Mouse (Mus musculus): ENCODE data around the gene Zfhx3. TPM values are rescaled to one million over a fixed set of nuclear protein-coding genes. Genes with fewer than 3 reads are reported as not detected.

Zfhx3 gene
- polyA plus RNA-seq, 1 experiment: 2.5 TPM

- no peaks in the 10 kb centered on the region for H3K36me3 ChIP-seq (ENCODE audit: control insufficient read depth, insufficient read depth, low read length)
- no peak overlapping the region for H3K4me3 ChIP-seq (ENCODE audit: insufficient read depth, low read depth, low read length)
- 92% methylated on average over 9 of the region's 9 CpGs for WGBS
- no peak for DNase-seq
- no peaks in the 10 kb centered on the region for H3K27me3 ChIP-seq (replicated peaks; ENCODE audit: control insufficient read depth, insufficient read depth, low read length)
- no peak for TF ChIP-seq CTCF (conservative IDR thresholded peaks at IDR 0.05; ENCODE audit: insufficient read depth, insufficient read length, low read depth, low read length)
- no peak for TF ChIP-seq POLR2A (IDR thresholded peaks at IDR 0.05; ENCODE audit: low read depth, low read length)
- H3K4me1 ChIP-seq (ENCODE audit: control insufficient read depth, insufficient read depth, low read length): 0 out of 2 replicates have a peak, but pooled peaks cover 2% of the 10 kb centered on the region
- no peak overlapping the region for H3K27ac ChIP-seq (ENCODE audit: insufficient read depth, low read depth, low read length)
Measured at GRCm38 (mm10) chr8:108750806-108751205, 808.4 kb downstream of the Zfhx3 start.

GRCm38 (mm10) chr8:108754556-108754955 lies 812.1 kb downstream of the Zfhx3 start:
- Histone ChIP-seq H3K27me3 (replicated peaks; ENCODE audit: control insufficient read depth, insufficient read depth, low read length) (no peaks in the 10 kb centered on the region), H3K36me3 (ENCODE audit: control insufficient read depth, insufficient read depth, low read length) (no peaks in the 10 kb centered on the region), H3K4me1 (ENCODE audit: control insufficient read depth, insufficient read depth, low read length) (no peaks in the 10 kb centered on the region), H3K27ac (ENCODE audit: insufficient read depth, low read depth, low read length) (no peak overlapping the region), H3K4me3 (ENCODE audit: insufficient read depth, low read depth, low read length) (no peak overlapping the region)
- DNase-seq: no peak
- TF ChIP-seq CTCF (conservative IDR thresholded peaks at IDR 0.05; ENCODE audit: insufficient read depth, insufficient read length, low read depth, low read length): no peak
- no peak for TF ChIP-seq POLR2A (IDR thresholded peaks at IDR 0.05; ENCODE audit: low read depth, low read length)
- WGBS: 87% methylated on average over 6 of the region's 6 CpGs

DNA sequence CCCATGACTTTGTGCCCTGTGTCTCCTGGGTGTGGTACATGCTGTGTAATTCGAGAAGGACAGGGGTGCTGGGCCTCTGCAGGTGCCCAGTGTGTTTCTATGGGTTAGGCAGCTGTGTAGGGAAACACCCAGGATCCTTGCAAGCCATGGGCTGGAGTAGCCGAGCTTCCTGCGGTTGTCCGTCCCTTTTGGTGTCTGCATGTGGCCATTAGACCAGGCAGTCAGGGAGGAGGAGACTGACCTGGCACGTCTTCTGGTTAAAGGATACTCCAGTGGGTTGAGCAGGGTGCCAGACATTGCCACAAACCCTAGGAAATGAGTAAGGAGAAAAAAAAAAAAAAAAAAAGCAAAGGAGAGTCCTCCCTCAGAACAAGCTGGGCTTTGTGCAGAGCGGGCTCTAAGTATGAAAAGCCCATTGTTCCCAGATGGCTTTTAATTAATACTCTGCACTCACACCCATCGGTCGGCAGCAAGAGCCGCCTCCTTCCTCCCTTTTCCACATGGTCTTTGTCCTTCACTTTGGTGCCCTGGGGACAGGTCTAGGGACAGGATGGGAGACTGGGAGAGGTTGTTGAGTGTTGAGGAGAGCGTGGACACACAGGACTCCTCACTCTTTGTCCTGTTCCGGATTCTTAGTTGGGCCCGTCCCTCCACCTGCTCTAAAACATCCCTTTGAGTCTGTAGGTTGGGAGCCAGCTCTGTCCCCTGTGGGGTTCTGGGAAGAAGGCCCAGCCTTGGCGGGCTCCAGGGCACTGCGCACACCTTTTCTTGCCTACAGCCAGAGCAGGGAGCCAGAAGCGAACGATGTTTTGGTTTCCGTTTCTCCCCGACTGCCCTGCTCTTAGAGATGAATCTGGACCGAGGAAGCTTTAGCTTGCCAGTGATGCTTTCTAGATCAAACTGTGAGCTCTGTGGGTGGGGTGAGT lies 813.2 kb downstream of the Zfhx3 start:
- no peak for TF ChIP-seq POLR2A (IDR thresholded peaks at IDR 0.05; ENCODE audit: low read depth, low read length)
- no peak for TF ChIP-seq CTCF (conservative IDR thresholded peaks at IDR 0.05; ENCODE audit: insufficient read depth, insufficient read length, low read depth, low read length)
- no peak overlapping the region for H3K27ac ChIP-seq (ENCODE audit: insufficient read depth, low read depth, low read length)
- no peaks in the 10 kb centered on the region for H3K36me3 ChIP-seq (ENCODE audit: control insufficient read depth, insufficient read depth, low read length)
- no peak overlapping the region for H3K4me3 ChIP-seq (ENCODE audit: insufficient read depth, low read depth, low read length)
- H3K27me3 ChIP-seq (replicated peaks; ENCODE audit: control insufficient read depth, insufficient read depth, low read length): no peaks in the 10 kb centered on the region
- no peak for DNase-seq
- H3K4me1 ChIP-seq (ENCODE audit: control insufficient read depth, insufficient read depth, low read length): no peaks in the 10 kb centered on the region
- 69% methylated on average over 19 of the region's 19 CpGs for WGBS

- Histone ChIP-seq H3K4me3 (ENCODE audit: insufficient read depth, low read depth, low read length) (no peak overlapping the region), H3K36me3 (ENCODE audit: control insufficient read depth, insufficient read depth, low read length) (no peaks in the 10 kb centered on the region), H3K27me3 (replicated peaks; ENCODE audit: control insufficient read depth, insufficient read depth, low read length) (no peaks in the 10 kb centered on the region), H3K4me1 (ENCODE audit: control insufficient read depth, insufficient read depth, low read length) (no peaks in the 10 kb centered on the region), H3K27ac (ENCODE audit: insufficient read depth, low read depth, low read length) (no peak overlapping the region)
- TF ChIP-seq CTCF (conservative IDR thresholded peaks at IDR 0.05; ENCODE audit: insufficient read depth, insufficient read length, low read depth, low read length) (peak; percentile 77), POLR2A (IDR thresholded peaks at IDR 0.05; ENCODE audit: low read depth, low read length) (no peak)
- peak; percentile 71 for DNase-seq
- WGBS: 61% methylated on average over 15 of the region's 15 CpGs
Measured at GRCm38 (mm10) chr8:108759511-108760330, 817.3 kb downstream of the Zfhx3 start.

DNA sequence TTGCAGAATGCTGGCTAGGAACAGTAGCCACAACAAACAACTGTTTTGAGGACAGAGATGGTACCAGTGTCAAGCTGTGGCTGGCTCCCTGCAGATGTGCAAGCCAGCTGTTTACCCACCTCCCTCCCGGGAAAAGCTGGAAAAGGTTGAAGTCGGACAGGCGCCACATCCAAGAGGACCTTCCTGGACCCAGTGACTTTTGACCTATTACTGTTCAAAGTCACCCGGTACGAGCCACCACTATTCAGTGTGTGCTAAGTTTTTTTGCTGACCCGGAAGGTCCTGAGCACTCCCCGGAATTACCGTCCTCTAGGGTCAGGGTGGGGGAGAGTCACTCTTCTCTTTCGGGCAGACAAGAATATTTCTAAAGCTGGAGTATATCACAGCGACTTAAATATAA lies 818.3 kb downstream of the Zfhx3 start:
- TF ChIP-seq POLR2A (IDR thresholded peaks at IDR 0.05; ENCODE audit: low read depth, low read length) (no peak), CTCF (conservative IDR thresholded peaks at IDR 0.05; ENCODE audit: insufficient read depth, insufficient read length, low read depth, low read length) (no peak)
- no peak for DNase-seq
- 77% methylated on average over 10 of the region's 10 CpGs for WGBS
- no peaks in the 10 kb centered on the region for H3K27me3 ChIP-seq (replicated peaks; ENCODE audit: control insufficient read depth, insufficient read depth, low read length)
- no peak overlapping the region for H3K4me3 ChIP-seq (ENCODE audit: insufficient read depth, low read depth, low read length)
- no peaks in the 10 kb centered on the region for H3K36me3 ChIP-seq (ENCODE audit: control insufficient read depth, insufficient read depth, low read length)
- H3K27ac ChIP-seq (ENCODE audit: insufficient read depth, low read depth, low read length): no peak overlapping the region
- H3K4me1 ChIP-seq (ENCODE audit: control insufficient read depth, insufficient read depth, low read length): 0 out of 2 replicates have a peak, but pooled peaks cover 4% of the 10 kb centered on the region

DNA sequence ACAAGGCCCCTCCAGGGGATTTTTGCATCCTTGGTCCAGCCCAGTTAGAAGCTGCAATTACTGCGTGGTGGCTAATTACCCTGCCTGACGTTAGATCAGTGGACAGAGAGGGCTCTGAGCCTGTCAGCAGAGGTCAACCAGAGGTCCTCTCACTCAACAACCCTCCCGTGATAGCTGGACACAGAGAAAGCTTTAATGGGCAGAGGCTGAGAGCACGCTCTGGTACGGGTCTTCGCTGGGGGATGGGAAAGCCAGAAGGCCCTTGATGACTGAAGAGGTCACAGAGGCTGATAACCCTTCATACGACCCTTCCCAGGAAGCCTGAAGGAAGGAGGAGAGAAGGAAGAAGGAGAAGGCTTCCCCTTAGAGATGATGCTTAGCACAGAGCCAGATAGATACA lies 820.1 kb downstream of the Zfhx3 start:
- no peak for DNase-seq
- no peak overlapping the region for H3K4me3 ChIP-seq (ENCODE audit: insufficient read depth, low read depth, low read length)
- WGBS: 54% methylated on average over 7 of the region's 7 CpGs
- TF ChIP-seq CTCF (conservative IDR thresholded peaks at IDR 0.05; ENCODE audit: insufficient read depth, insufficient read length, low read depth, low read length) (no peak), POLR2A (IDR thresholded peaks at IDR 0.05; ENCODE audit: low read depth, low read length) (no peak)
- 0 out of 2 replicates have a peak, but pooled peaks cover 4% of the 10 kb centered on the region for H3K4me1 ChIP-seq (ENCODE audit: control insufficient read depth, insufficient read depth, low read length)
- H3K36me3 ChIP-seq (ENCODE audit: control insufficient read depth, insufficient read depth, low read length): no peaks in the 10 kb centered on the region
- H3K27ac ChIP-seq (ENCODE audit: insufficient read depth, low read depth, low read length): no peak overlapping the region
- no peaks in the 10 kb centered on the region for H3K27me3 ChIP-seq (replicated peaks; ENCODE audit: control insufficient read depth, insufficient read depth, low read length)

All from kidney, adult 2 months (tissue).